Mouse (Mus musculus) myocyte (in vitro differentiated cells): ENCODE measurements at regions not wholly inside any gene's neighbourhood (a gene's known extent, or its start where the extent isn't known, plus 50 kb on each side); places are given as distances from the start of the nearest gene placed in this dataset.

ENCODE experiments used
- H3K27me3 ChIP-seq: one replicate; pipeline ENCODE4 v1.6.1; 2011; ENCODE audit not compliant: control insufficient read depth, insufficient read depth, insufficient read length
- H3K36me3 ChIP-seq: one replicate; pipeline ENCODE4 v1.6.1; 2011; ENCODE audit not compliant: control insufficient read depth, insufficient read depth
- H3K4me2 ChIP-seq: one replicate; pipeline ENCODE4 v1.6.1; 2011; ENCODE audit warnings: low read depth, control low read depth
- H3K4me3 ChIP-seq: one replicate; pipeline ENCODE4 v1.5.1; 2011; ENCODE audit warnings: mild to moderate bottlenecking, control low read depth, moderate library complexity
- H3K79me2 ChIP-seq: one replicate; pipeline ENCODE4 v1.6.1; 2011; ENCODE audit not compliant: control insufficient read depth, insufficient read depth
- H3ac ChIP-seq: one replicate; pipeline ENCODE4 v1.6.1; 2011; ENCODE audit not compliant: control insufficient read depth, insufficient read length
- CEBPB ChIP-seq: IDR thresholded peaks from 2 replicates; pipeline ENCODE4 v1.6.1; 2011; ENCODE audit warnings: mild to moderate bottlenecking, moderate library complexity; ENCODE audit not compliant: poor library complexity, insufficient read depth, severe bottlenecking
- E2F4 ChIP-seq: IDR thresholded peaks from one replicate; pipeline ENCODE4 v1.6.1; 2011; ENCODE audit warnings: mild to moderate bottlenecking, control low read depth, moderate library complexity; ENCODE audit not compliant: insufficient read depth
- MAX ChIP-seq: IDR thresholded peaks from one replicate; pipeline ENCODE4 v1.6.1; 2011; ENCODE audit warnings: low read depth, mild to moderate bottlenecking, control low read depth
- MYOD1 ChIP-seq, 3 experiments: IDR thresholded peaks; one replicate each; pipeline ENCODE4 v1.6.1; 2011; ENCODE audit warnings: control low read depth in 2 of 3, low read depth in 2 of 3, mild to moderate bottlenecking in 2 of 3, moderate library complexity in 1 of 3; ENCODE audit not compliant: insufficient read length in 2 of 3, control insufficient read depth in 1 of 3
- MYOG ChIP-seq, 3 experiments: IDR thresholded peaks; one replicate each; pipeline ENCODE4 v1.6.1; 2011; ENCODE audit warnings: control low read depth in 2 of 3, low read depth in 2 of 3, mild to moderate bottlenecking in 2 of 3; ENCODE audit not compliant: insufficient read length in 2 of 3, control insufficient read depth in 1 of 3, insufficient read depth in 1 of 3
- POLR2A ChIP-seq: IDR thresholded peaks from one replicate; pipeline ENCODE4 v1.6.1; 2011; ENCODE audit warnings: low read depth, mild to moderate bottlenecking, control low read depth, moderate library complexity; ENCODE audit not compliant: insufficient read length
- POLR2AphosphoS2 ChIP-seq: IDR thresholded peaks from one replicate; pipeline ENCODE4 v1.6.1; 2011; ENCODE audit warnings: low read depth, control low read depth; ENCODE audit not compliant: insufficient read length
- REST ChIP-seq: IDR thresholded peaks from one replicate; pipeline ENCODE4 v1.6.1; 2011; ENCODE audit warnings: mild to moderate bottlenecking, control low read depth, moderate library complexity; ENCODE audit not compliant: insufficient read depth, insufficient read length
- SRF ChIP-seq: IDR thresholded peaks from one replicate; pipeline ENCODE4 v1.6.1; 2011; ENCODE audit warnings: low read depth; ENCODE audit not compliant: control insufficient read depth, insufficient read length
- TCF12 ChIP-seq: IDR thresholded peaks from one replicate; pipeline ENCODE4 v1.6.1; 2011; ENCODE audit warnings: mild to moderate bottlenecking, control low read depth; ENCODE audit not compliant: poor library complexity, insufficient read depth, severe bottlenecking
- TCF3 ChIP-seq: IDR thresholded peaks from one replicate; pipeline ENCODE4 v1.6.1; 2011; ENCODE audit warnings: low read depth, control low read depth; ENCODE audit not compliant: insufficient read length
- USF1 ChIP-seq: IDR thresholded peaks from one replicate; pipeline ENCODE4 v1.6.1; 2011; ENCODE audit warnings: low read depth, mild to moderate bottlenecking, control low read depth, moderate library complexity

DNA sequence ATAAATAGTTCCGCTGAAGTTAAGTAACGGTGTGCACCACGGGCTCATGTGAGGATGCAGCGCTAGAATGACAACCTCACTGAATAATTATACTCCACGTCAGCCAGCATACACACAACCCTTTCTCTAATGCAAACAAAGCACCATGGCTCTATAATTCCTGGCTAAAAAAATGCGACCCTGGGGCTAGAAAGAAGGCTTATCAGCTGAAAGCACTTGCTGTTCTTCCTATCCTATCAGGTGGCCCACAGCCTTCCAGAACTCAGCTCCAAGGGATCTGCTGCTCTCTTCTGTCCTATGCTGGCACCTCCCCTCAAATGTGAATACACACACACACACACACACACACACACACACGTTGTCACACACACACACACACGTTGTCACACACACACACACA is 350.9 kb downstream of the Med10 start:
- Histone ChIP-seq H3K27me3 (no peaks in the 10 kb centered on the region), H3K4me3 (no peak overlapping the region), H3K79me2 (no peaks in the 10 kb centered on the region), H3K4me2 (no peak overlapping the region), H3ac (no peak overlapping the region), H3K36me3 (no peaks in the 10 kb centered on the region)
- TF ChIP-seq POLR2AphosphoS2 (no peak), USF1 (no peak), REST (no peak), MAX (no peak), E2F4 (no peak), CEBPB (no peak), TCF3 (no peak), MYOD1 (IDR thresholded peaks at IDR 0.05; ENCODE audit: control insufficient read depth in 1 of 3, insufficient read length in 2 of 3, low read depth in 2 of 3) (no peak), SRF (no peak), TCF12 (no peak), POLR2A (no peak), MYOG (IDR thresholded peaks at IDR 0.05; ENCODE audit: control insufficient read depth in 1 of 3, insufficient read depth in 1 of 3, insufficient read length in 2 of 3, low read depth in 2 of 3) (no peak)

DNA sequence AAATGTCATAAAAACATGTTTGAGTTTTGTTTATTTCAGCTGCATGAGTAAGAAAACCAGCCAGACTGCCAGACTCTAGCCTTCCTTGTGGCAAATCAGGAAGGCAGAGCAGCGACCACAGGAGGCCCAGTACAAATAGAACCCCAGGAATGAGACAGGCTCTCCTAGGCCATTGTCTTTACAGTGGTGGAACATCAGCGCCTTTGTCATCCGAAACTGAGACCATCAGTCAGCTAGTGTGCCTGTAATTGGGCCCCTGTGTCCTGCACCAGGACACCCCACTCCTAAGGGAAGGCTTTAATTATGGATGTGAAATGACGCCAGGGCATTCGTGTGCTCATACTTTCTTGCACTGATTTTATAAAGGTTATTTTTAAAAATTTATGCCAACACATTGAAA is 353.4 kb downstream of the Med10 start:
- Histone ChIP-seq H3K4me3 (no peak overlapping the region), H3K27me3 (no peaks in the 10 kb centered on the region), H3K36me3 (no peaks in the 10 kb centered on the region), H3K79me2 (no peaks in the 10 kb centered on the region), H3K4me2 (no peak overlapping the region), H3ac (no peak overlapping the region)
- TF ChIP-seq MAX (no peak), E2F4 (no peak), USF1 (no peak), MYOG (IDR thresholded peaks at IDR 0.05; ENCODE audit: control insufficient read depth in 1 of 3, insufficient read depth in 1 of 3, insufficient read length in 2 of 3, low read depth in 2 of 3) (no peak), POLR2AphosphoS2 (no peak), MYOD1 (IDR thresholded peaks at IDR 0.05; ENCODE audit: control insufficient read depth in 1 of 3, insufficient read length in 2 of 3, low read depth in 2 of 3) (no peak), CEBPB (no peak), TCF12 (no peak), TCF3 (no peak), SRF (no peak), REST (no peak), POLR2A (no peak)

DNA sequence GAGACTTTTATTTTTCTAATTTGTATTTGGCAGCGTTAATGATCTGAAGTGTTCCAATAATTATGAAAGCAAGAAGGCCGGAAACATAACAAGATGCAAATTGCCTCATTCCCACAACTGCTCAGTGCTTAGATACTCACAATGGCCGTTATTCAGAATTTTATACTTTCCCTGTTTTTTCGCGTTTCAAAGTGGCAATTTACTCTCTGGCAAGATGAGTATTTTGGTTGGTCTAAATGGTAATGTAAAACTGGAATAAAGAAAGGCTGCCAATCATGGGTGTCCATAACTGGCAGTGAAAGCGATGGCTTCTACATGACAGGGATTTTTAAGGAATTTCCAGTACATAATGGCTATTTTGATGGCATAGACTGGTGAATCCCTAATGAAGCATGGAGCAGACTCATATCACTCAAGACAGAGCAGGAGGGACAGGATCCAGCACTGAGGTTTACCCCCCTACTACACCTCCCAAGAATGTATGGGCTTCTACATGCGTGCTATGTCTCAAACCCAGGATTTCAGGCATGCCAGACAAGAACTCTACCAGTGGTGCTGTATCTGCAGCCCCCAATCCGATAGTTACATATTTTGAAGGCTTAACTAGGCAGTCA is 354.9 kb downstream of the Med10 start:
- no peak overlapping the region for H3ac ChIP-seq
- H3K27me3 ChIP-seq: no peaks in the 10 kb centered on the region
- no peak overlapping the region for H3K4me2 ChIP-seq
- no peak overlapping the region for H3K4me3 ChIP-seq
- no peaks in the 10 kb centered on the region for H3K36me3 ChIP-seq
- H3K79me2 ChIP-seq: no peaks in the 10 kb centered on the region
- no peak for TF ChIP-seq POLR2AphosphoS2

DNA sequence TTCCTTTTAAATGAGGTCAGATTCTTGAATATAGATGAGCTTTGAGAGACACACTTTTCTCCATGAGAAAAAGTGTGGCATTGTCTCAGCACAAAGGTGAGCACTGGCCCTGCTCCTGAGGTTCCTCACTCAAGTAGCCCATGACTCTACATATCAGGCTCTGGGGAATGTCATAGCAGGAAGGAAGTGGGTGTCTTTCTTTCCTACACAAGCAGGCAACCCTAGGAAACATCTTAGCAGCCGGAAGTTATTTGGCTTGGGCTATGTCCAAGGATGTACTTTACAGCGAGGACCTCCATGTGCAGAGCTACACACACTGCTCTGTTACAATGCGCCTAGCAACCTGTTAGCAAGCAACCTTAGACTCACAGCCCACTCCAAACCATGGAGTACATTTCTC is 356.9 kb downstream of the Med10 start:
- H3K79me2 ChIP-seq: no peaks in the 10 kb centered on the region
- H3ac ChIP-seq: no peak overlapping the region
- H3K4me3 ChIP-seq: no peak overlapping the region
- no peaks in the 10 kb centered on the region for H3K36me3 ChIP-seq
- no peak overlapping the region for H3K4me2 ChIP-seq
- no peak for TF ChIP-seq CEBPB
- no peak for TF ChIP-seq USF1
- TF ChIP-seq POLR2A: no peak
- no peak for TF ChIP-seq SRF
- TF ChIP-seq TCF3: no peak
- no peak for TF ChIP-seq POLR2AphosphoS2
- no peak for TF ChIP-seq MAX
- no peak for TF ChIP-seq MYOD1 (IDR thresholded peaks at IDR 0.05; ENCODE audit: control insufficient read depth in 1 of 3, insufficient read length in 2 of 3, low read depth in 2 of 3)
- no peak for TF ChIP-seq MYOG (IDR thresholded peaks at IDR 0.05; ENCODE audit: control insufficient read depth in 1 of 3, insufficient read depth in 1 of 3, insufficient read length in 2 of 3, low read depth in 2 of 3)
- TF ChIP-seq TCF12: no peak
- TF ChIP-seq REST: no peak
- no peak for TF ChIP-seq E2F4
- no peaks in the 10 kb centered on the region for H3K27me3 ChIP-seq

DNA sequence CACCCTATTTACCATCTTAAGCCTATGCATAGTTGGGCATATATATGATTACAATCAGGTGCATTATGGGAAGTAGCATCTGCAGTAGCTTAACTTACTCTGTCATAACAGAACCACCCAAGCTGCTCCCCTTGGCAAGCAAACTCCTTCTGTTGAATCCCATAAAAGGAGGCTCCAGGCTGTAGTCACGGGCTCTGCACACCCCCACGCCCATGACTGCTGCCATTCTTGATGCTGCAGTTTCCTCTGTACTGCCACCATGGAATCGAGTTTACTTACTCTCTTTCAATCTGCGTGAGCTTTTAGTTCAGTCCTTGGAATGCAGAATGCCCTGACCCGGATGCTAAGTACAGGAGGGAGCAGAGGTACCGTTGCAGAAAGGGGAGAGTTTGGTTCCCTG is 357.4 kb downstream of the Med10 start:
- H3K27me3 ChIP-seq: no peaks in the 10 kb centered on the region
- TF ChIP-seq REST (no peak), TCF12 (no peak), POLR2A (no peak), SRF (no peak), POLR2AphosphoS2 (no peak)
- H3K79me2 ChIP-seq: no peaks in the 10 kb centered on the region
- H3K4me2 ChIP-seq: no peak overlapping the region
- H3K4me3 ChIP-seq: no peak overlapping the region
- H3K36me3 ChIP-seq: no peaks in the 10 kb centered on the region
- no peak overlapping the region for H3ac ChIP-seq
